Mouse (Mus musculus) stomach, postnatal 0 days (tissue): ENCODE data around the gene D17Wsu92e.

Experiments
- CTCF ChIP-seq: IDR thresholded peaks from 2 replicates; pipeline ENCODE4 v1.5.1; 2016; ENCODE audit warnings: antibody characterized with exemption, low read depth, mild to moderate bottlenecking, moderate library complexity
- EP300 ChIP-seq: optimal IDR thresholded peaks from 2 replicates; pipeline ENCODE3; 2016; ENCODE audit warnings: antibody characterized with exemption

DNA sequence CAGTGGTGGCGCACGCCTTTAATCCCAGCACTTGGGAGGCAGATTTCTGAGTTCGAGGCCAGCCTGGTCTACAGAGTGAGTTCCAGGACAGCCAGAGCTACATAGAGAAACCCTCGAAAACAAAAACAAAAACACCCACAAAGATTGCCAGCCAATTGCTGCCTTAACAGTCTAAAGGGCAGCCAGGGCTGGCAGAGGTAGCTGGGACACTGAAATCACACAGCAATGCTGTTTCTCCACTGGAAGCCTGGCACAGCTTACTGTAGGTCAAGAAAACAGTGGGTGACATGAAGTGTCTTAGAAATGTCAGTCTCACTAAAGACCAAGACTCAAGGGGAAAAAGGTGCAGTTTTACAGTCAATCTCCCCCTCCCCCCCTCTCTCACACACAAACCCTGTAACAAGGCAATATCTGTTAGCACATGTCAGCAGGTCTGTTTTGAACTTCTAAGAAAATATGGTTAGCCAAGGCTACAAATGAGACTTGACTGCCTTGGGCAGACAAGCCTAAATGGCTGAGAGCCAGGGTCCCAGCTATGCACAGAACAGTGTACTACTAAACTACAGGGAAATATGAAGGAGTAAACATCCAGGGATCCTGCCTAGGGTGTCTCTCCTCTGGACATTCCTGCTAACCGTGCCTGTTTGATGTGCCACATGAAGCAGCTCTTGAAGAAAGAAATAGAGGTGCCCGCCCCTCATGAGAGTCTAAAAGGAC lies 31.8 kb downstream of the D17Wsu92e start:
- TF ChIP-seq CTCF, result no peak
- no peak for TF ChIP-seq EP300
